In genomic region chr9:75244527-75244926, GRCm38 (mm10) we compare ENCODE assay signal across 22 mouse cellular contexts. TPM values are rescaled to one million over a fixed set of nuclear protein-coding genes. Genes with fewer than 3 reads are reported as not detected.
DNase-seq lines count a peak whose midpoint lies in the region; ATAC-seq and TF ChIP-seq lines count a peak whose summit lies in the region.
"Had no signal": no experiment of that assay in that cellular context is flagged by ENCODE, and none has a peak within 500 bp of the region (broad histone marks: within the 10 kb centered on the region; RNA-seq: fewer than 3 reads in every experiment).

No protein-coding gene starts in this region.

- no peaks in the 10 kb centered on the region for H3K27me3 ChIP-seq in intestine, postnatal 0 days (replicated peaks; ENCODE audit: control insufficient read depth, insufficient read depth, low read length)
- H3K27me3 ChIP-seq in intestine, embryonic 15.5 days (replicated peaks): no peaks in the 10 kb centered on the region
- no peaks in the 10 kb centered on the region for H3K27me3 ChIP-seq in lung, embryonic 16.5 days (ENCODE audit: control insufficient read depth, insufficient read depth, low read depth, low read length)
- no peaks in the 10 kb centered on the region for H3K27me3 ChIP-seq in limb, embryonic 10.5 days (ENCODE audit: low read depth, poor library complexity, severe bottlenecking)
- H3K27me3 ChIP-seq: forebrain, embryonic 13.5 days; heart, embryonic 15.5 days; kidney, embryonic 15.5 days; liver, embryonic 15.5 days; midbrain, embryonic 15.5 days; stomach, embryonic 15.5 days had no signal

- peak; percentile 38 for TF ChIP-seq CTCF in intestine, postnatal 0 days (IDR thresholded peaks at IDR 0.05; ENCODE audit: low read depth)

- no peak for DNase-seq in lung, postnatal 14 days
- no peak for DNase-seq in ES-E14 (ENCODE audit: low read depth, low spot score)
- no peak for DNase-seq in limb, embryonic 10.5 days (ENCODE audit: low spot score)
- DNase-seq in thymus, postnatal 14 days: no peak
- DNase-seq in thymus, postnatal 10 days (ENCODE audit: low spot score in 2 of 2): no peak
- DNase-seq: B cell, adult 2 months; cerebellum, adult 11 months; heart, adult 18-20 months; right cerebral cortex, adult 18-20 months; thymus, postnatal 36 days had no signal

- no peak overlapping the region for H3K4me3 ChIP-seq in intestine, postnatal 0 days (ENCODE audit: low read depth, low read length)
- H3K4me3 ChIP-seq in intestine, embryonic 15.5 days (replicated peaks): no peak overlapping the region
- H3K4me3 ChIP-seq in lung, embryonic 16.5 days (ENCODE audit: low read length): no peak overlapping the region
- no peak overlapping the region for H3K4me3 ChIP-seq in ES-E14 (ENCODE audit: insufficient read depth in 1 of 2, low read depth in 1 of 2, low read length in 2 of 2, poor library complexity in 1 of 2, severe bottlenecking in 1 of 2)
- H3K4me3 ChIP-seq in limb, embryonic 10.5 days: no peak overlapping the region
- H3K4me3 ChIP-seq: embryonic facial prominence, embryonic 10.5 days; forebrain, embryonic 13.5 days; heart, embryonic 15.5 days; kidney, embryonic 15.5 days; liver, embryonic 15.5 days; midbrain, embryonic 15.5 days; stomach, embryonic 15.5 days had no signal

- ATAC-seq in intestine, postnatal 0 days: no peak
- no peak for ATAC-seq in intestine, embryonic 15.5 days
- ATAC-seq in lung, embryonic 16.5 days (ENCODE audit: low read depth): no peak
- ATAC-seq: inflammation-experienced regulatory T-cells, adult 6 months had no signal

- no peak overlapping the region for H3K4me2 ChIP-seq in intestine, postnatal 0 days (replicated peaks; ENCODE audit: low read depth)
- no peak overlapping the region for H3K4me2 ChIP-seq in intestine, embryonic 15.5 days (replicated peaks)
- H3K4me2 ChIP-seq in lung, embryonic 16.5 days (ENCODE audit: low read depth, low read length): no peak overlapping the region
- H3K4me2 ChIP-seq: forebrain, embryonic 13.5 days; heart, embryonic 15.5 days; kidney, embryonic 15.5 days; liver, embryonic 15.5 days; midbrain, embryonic 15.5 days; stomach, embryonic 15.5 days had no signal

- no peak overlapping the region for H3K27ac ChIP-seq in intestine, postnatal 0 days (ENCODE audit: low read depth, low read length)
- H3K27ac ChIP-seq in intestine, embryonic 15.5 days: no peak overlapping the region
- H3K27ac ChIP-seq in lung, embryonic 16.5 days (ENCODE audit: low read length): peak overlapping the region; percentile 51; the same call in 1 of the 2 replicates
- H3K27ac ChIP-seq in ES-E14 (ENCODE audit: insufficient read depth, low read depth, low read length, poor library complexity, severe bottlenecking): no peak overlapping the region
- peak overlapping the region; percentile 26; the same call in 1 of the 2 replicates for H3K27ac ChIP-seq in limb, embryonic 10.5 days
- H3K27ac ChIP-seq: embryonic facial prominence, embryonic 10.5 days; heart, embryonic 15.5 days; kidney, embryonic 15.5 days; liver, embryonic 15.5 days; midbrain, embryonic 15.5 days; stomach, embryonic 15.5 days had no signal

- H3K9ac ChIP-seq in intestine, postnatal 0 days (ENCODE audit: low read depth, low read length): no peak overlapping the region
- H3K9ac ChIP-seq in intestine, embryonic 15.5 days: no peak overlapping the region
- H3K9ac ChIP-seq in lung, embryonic 16.5 days (ENCODE audit: low read length): no peak overlapping the region
- H3K9ac ChIP-seq in ES-E14 (ENCODE audit: insufficient read depth, low read depth, low read length, poor library complexity, severe bottlenecking): no peak overlapping the region
- H3K9ac ChIP-seq: forebrain, embryonic 13.5 days; heart, embryonic 15.5 days; kidney, embryonic 15.5 days; liver, embryonic 15.5 days; midbrain, embryonic 15.5 days; stomach, embryonic 15.5 days had no signal

- no peaks in the 10 kb centered on the region for H3K36me3 ChIP-seq in intestine, postnatal 0 days (ENCODE audit: control insufficient read depth, insufficient read depth)
- no peaks in the 10 kb centered on the region for H3K36me3 ChIP-seq in intestine, embryonic 15.5 days
- H3K36me3 ChIP-seq in lung, embryonic 16.5 days (ENCODE audit: control insufficient read depth, insufficient read depth, low read length): peaks cover 5% of the 10 kb centered on the region; the same call in 1 of the 2 replicates
- peaks cover 3% of the 10 kb centered on the region; the same call in 1 of the 2 replicates for H3K36me3 ChIP-seq in ES-E14 (ENCODE audit: control insufficient read depth, insufficient read depth, low read length, poor library complexity, severe bottlenecking)
- H3K36me3 ChIP-seq in limb, embryonic 10.5 days: no peaks in the 10 kb centered on the region
- H3K36me3 ChIP-seq: embryonic facial prominence, embryonic 10.5 days; heart, embryonic 15.5 days; kidney, embryonic 15.5 days; liver, embryonic 15.5 days; midbrain, embryonic 15.5 days; stomach, embryonic 15.5 days had no signal

- in situ Hi-C loops in ES-E14 (cut with MboI; ENCODE audit: low sequenced_read_pairs in 2 of 2, unreplicated experiment in 2 of 2): no loop called here

- H3K9me3 ChIP-seq in intestine, postnatal 0 days (ENCODE audit: control insufficient read depth): no peaks in the 10 kb centered on the region
- H3K9me3 ChIP-seq in intestine, embryonic 15.5 days: no peaks in the 10 kb centered on the region
- no peaks in the 10 kb centered on the region for H3K9me3 ChIP-seq in lung, embryonic 16.5 days (ENCODE audit: control insufficient read depth, low read length)
- H3K9me3 ChIP-seq in ES-E14 (ENCODE audit: control insufficient read depth, insufficient read depth, low read depth, low read length): no peaks in the 10 kb centered on the region
- H3K9me3 ChIP-seq in limb, embryonic 10.5 days (replicated peaks): no peaks in the 10 kb centered on the region
- H3K9me3 ChIP-seq: embryonic facial prominence, embryonic 10.5 days; forebrain, embryonic 13.5 days; heart, embryonic 15.5 days; kidney, embryonic 15.5 days; liver, embryonic 15.5 days; midbrain, embryonic 15.5 days; stomach, embryonic 15.5 days had no signal

- WGBS in intestine, postnatal 0 days: 70% methylated on average over 4 of the region's 4 CpGs
- 55% methylated on average over 4 of the region's 4 CpGs for WGBS in intestine, embryonic 15.5 days
- WGBS in lung, embryonic 16.5 days: 56% methylated on average over 4 of the region's 4 CpGs
- WGBS in limb, embryonic 10.5 days: 77% methylated on average over 4 of the region's 4 CpGs

- H3K4me1 ChIP-seq in intestine, postnatal 0 days (replicated peaks; ENCODE audit: control insufficient read depth, insufficient read depth, low read length): no peaks in the 10 kb centered on the region
- H3K4me1 ChIP-seq in intestine, embryonic 15.5 days (replicated peaks): no peaks in the 10 kb centered on the region
- H3K4me1 ChIP-seq in lung, embryonic 16.5 days (replicated peaks; ENCODE audit: control insufficient read depth, insufficient read depth, low read length): peaks cover 8% of the 10 kb centered on the region
- no peaks in the 10 kb centered on the region for H3K4me1 ChIP-seq in ES-E14 (ENCODE audit: control insufficient read depth in 2 of 2, insufficient read depth in 2 of 2, low read length in 2 of 2, poor library complexity in 1 of 2)
- peaks cover 15% of the 10 kb centered on the region for H3K4me1 ChIP-seq in limb, embryonic 10.5 days
- H3K4me1 ChIP-seq: kidney, embryonic 15.5 days; liver, embryonic 15.5 days; stomach, embryonic 15.5 days had no signal

TF ChIP-seq in ES-E14, 5 proteins besides CTCF, POLR2A, EP300 and RAD21:
- TF ChIP-seq ZC3H11A (IDR thresholded peaks at IDR 0.05; ENCODE audit: borderline replicate concordance, low read depth, low read length) (peak; percentile 13; the same call in 1 of the 2 replicates), MAFK (IDR thresholded peaks at IDR 0.05; ENCODE audit: insufficient read depth, low read depth, low read length) (no peak)

RNA-seq across cellular contexts. Expression of gene Myo5c, which starts 12.7 kb away (rescaled TPM):
- 1.5 and 1.9 TPM in 2 replicates for polyA plus RNA-seq in intestine, postnatal 0 days (2015; fragmentation: Nextera tagmentation; extraction: Ambion mirVana)
- 5.5 and 7.3 TPM in 2 replicates for polyA plus RNA-seq in intestine, embryonic 15.5 days (2015; fragmentation: Nextera tagmentation; extraction: Ambion mirVana)
- 38.3 and 40.1 TPM in 2 replicates for polyA plus RNA-seq in lung, embryonic 16.5 days (2015; fragmentation: Nextera tagmentation; extraction: Ambion mirVana)
- 7.5 and 7.6 TPM in 2 replicates for total RNA-seq in ES-E14 (2012; rRNA removed)
- 0.41 and 0.58 TPM in 2 replicates for polyA plus RNA-seq in limb, embryonic 10.5 days (2016; fragmentation: Nextera tagmentation; extraction: Ambion mirVana)
- total RNA-seq: megakaryocyte, adult 5-6 weeks had no signal

Comparison
In these comparisons a context has a peak if more than half of its experiments do, and no peak if none do; other contexts are left out.
1. H3K27ac ChIP-seq: peak in lung, embryonic 16.5 days (single experiment) and limb, embryonic 10.5 days (single experiment); none in intestine, postnatal 0 days (single experiment), intestine, embryonic 15.5 days (single experiment) and ES-E14 (single experiment).